In the genomic region with DNA sequence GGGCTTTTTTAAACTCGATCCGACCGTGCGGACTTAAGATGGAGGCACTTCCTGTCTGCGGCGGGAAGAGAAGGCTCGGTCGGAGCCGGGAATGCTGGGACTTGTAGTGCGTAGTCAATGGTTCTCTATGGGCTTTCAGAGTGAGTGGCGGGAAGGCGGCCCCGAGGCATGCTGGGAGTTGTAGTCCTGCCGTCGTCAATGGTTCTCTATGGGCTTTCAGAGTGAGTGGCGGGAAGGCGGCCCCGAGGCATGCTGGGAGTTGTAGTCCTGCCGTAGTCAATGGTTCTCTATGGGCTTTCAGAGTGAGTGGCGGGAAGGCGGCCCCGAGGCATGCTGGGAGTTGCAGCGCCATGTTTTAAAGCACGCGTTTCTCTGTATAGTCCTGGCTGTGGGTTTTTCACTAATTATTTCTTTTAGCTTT, we compare ENCODE assay signal across 8 mouse cellular contexts. TPM values are rescaled to one million over a fixed set of nuclear protein-coding genes. Genes with fewer than 3 reads are reported as not detected.
DNase-seq lines count a peak whose midpoint lies in the region; ATAC-seq and TF ChIP-seq lines count a peak whose summit lies in the region.
"Not testable (repeated sequence)": the region's sequence is repeated elsewhere in the genome, so short reads cannot be mapped to it uniquely, and the experiment has no call there.

No protein-coding gene starts in this region.

- not testable (repeated sequence) for TF ChIP-seq CTCF in cortical plate, adult 2 months (IDR thresholded peaks at IDR 0.05; ENCODE audit: extremely low read depth, insufficient read depth, low read length); gastrocnemius, adult 2 months (IDR thresholded peaks at IDR 0.05); hindbrain, postnatal 0 days (IDR thresholded peaks at IDR 0.05; ENCODE audit: low read depth)

- 52% methylated on average over 25 of the region's 25 CpGs for whole genome bisulfite sequencing in hindbrain, postnatal 0 days

- H3K27me3 ChIP-seq in hindbrain, postnatal 0 days (ENCODE audit: insufficient read depth, low read length): not testable (repeated sequence)

- H3K27ac ChIP-seq in cortical plate, adult 2 months (ENCODE audit: insufficient read depth, low read length): not testable (repeated sequence)
- H3K27ac ChIP-seq in gastrocnemius, adult 2 months: peak overlapping the region; percentile 90
- H3K27ac ChIP-seq in hindbrain, postnatal 0 days: peak overlapping the region; percentile 83

- H3K9ac ChIP-seq in hindbrain, postnatal 0 days (replicated peaks; ENCODE audit: low read length): peak overlapping the region; percentile 84

- ATAC-seq in activated CD4-positive, CD25-positive, alpha-beta regulatory T cell, adult 4 months: peak; percentile 94
- peak; percentile 97 for ATAC-seq in hindbrain, postnatal 0 days

- peak overlapping the region; percentile 58 for H3K4me3 ChIP-seq in cortical plate, adult 2 months (ENCODE audit: insufficient read depth, low read length)
- peak overlapping the region; percentile 73 for H3K4me3 ChIP-seq in gastrocnemius, adult 2 months
- H3K4me3 ChIP-seq in hindbrain, postnatal 0 days (ENCODE audit: low read length): peak overlapping the region; percentile 58

- intact Hi-C loops in gastrocnemius, adult 2 months (cut with DNase I): not testable (repeated sequence)

- TF ChIP-seq POLR2A in cortical plate, adult 2 months (IDR thresholded peaks at IDR 0.05; ENCODE audit: extremely low read depth, insufficient read depth, low read length): not testable (repeated sequence)

- DNase-seq in gastrocnemius, adult 2 months: peak; percentile 100
- peak; percentile 99 for DNase-seq in hindbrain, postnatal 0 days (ENCODE audit: low spot score)
- DNase-seq in left cerebral cortex, adult 18-20 months (ENCODE audit: low spot score in 2 of 2): peak; percentile 100
- peak; percentile 100 for DNase-seq in lung, postnatal 4 days
- peak; percentile 100 for DNase-seq in retina, postnatal 7 days (ENCODE audit: low read depth, low spot score)
- DNase-seq in urinary bladder, adult 18-20 months (ENCODE audit: low spot score in 2 of 2): peak; percentile 99 to 100

- not testable (repeated sequence) for H3K36me3 ChIP-seq in hindbrain, postnatal 0 days (ENCODE audit: insufficient read depth, low read length)

- H3K4me1 ChIP-seq in cortical plate, adult 2 months (ENCODE audit: control insufficient read depth, insufficient read depth, low read length); hindbrain, postnatal 0 days (ENCODE audit: insufficient read depth, low read length): not testable (repeated sequence)

- H3K4me2 ChIP-seq in hindbrain, postnatal 0 days (ENCODE audit: low read depth, low read length): not testable (repeated sequence)

- H3K9me3 ChIP-seq in hindbrain, postnatal 0 days (ENCODE audit: low read length): peaks cover 13% of the 10 kb centered on the region

RNA-seq across cellular contexts. Expression of a gene that starts 0.4 kb away (rescaled TPM):
- 1 to 10 TPM; 8.8 to 9.1 TPM for polyA plus RNA-seq in activated CD4-positive, CD25-positive, alpha-beta regulatory T cell, adult 4 months (2017; shearing (Covaris generic))
- polyA plus RNA-seq in cortical plate, adult 2 months (2012; rRNA removed): 593 and 681 TPM in 2 replicates
- 10 to 100 TPM; 25.3 to 29.1 TPM for total RNA-seq in gastrocnemius, adult 2 months (2021)
- 8.3 and 87.1 TPM in 2 replicates for total RNA-seq in hindbrain, postnatal 0 days (2014; rRNA removed)
- polyA plus RNA-seq in hindbrain, postnatal 0 days (2015; fragmentation: Nextera tagmentation; extraction: Ambion mirVana): 194 and 245 TPM in 2 replicates
- 100 to 1,000 TPM in 1 of 2 experiments, 10 to 100 TPM in 1; 96.1 to 185 TPM for total RNA-seq in left cerebral cortex, adult 18-20 months (2021)
